Mouse (Mus musculus): Measurements from ENCODE around the gene St6galnac3.

Gene St6galnac3

GRCm38 (mm10) chr3:153509643-153510042 lies 215.3 kb downstream of the St6galnac3 start:
- no peak for DNase-seq

GRCm38 (mm10) chr3:153509029-153509428 lies 215.9 kb downstream of the St6galnac3 start:
- DNase-seq, result no peak

- DNase-seq, result no peak
Observed at GRCm38 (mm10) chr3:153508592-153508991, 216.4 kb downstream of the St6galnac3 start.

GRCm38 (mm10) chr3:153507599-153507998 lies 217.4 kb downstream of the St6galnac3 start:
- DNase-seq, result no peak

- DNase-seq, result no peak
Observed at GRCm38 (mm10) chr3:153502488-153502887, 222.5 kb downstream of the St6galnac3 start.

- DNase-seq, result peak; percentile 68 to 77
Observed at GRCm38 (mm10) chr3:153501333-153501877, 223.6 kb downstream of the St6galnac3 start.

GRCm38 (mm10) chr3:153492986-153493385 lies 232.0 kb downstream of the St6galnac3 start:
- DNase-seq, result peak; percentile 47 to 81

- peak in 1 of 2 experiments; percentile 42 for DNase-seq
Observed at GRCm38 (mm10) chr3:153489718-153490117, 235.3 kb downstream of the St6galnac3 start.

GRCm38 (mm10) chr3:153488931-153489330 lies 236.0 kb downstream of the St6galnac3 start:
- no peak for DNase-seq

GRCm38 (mm10) chr3:153485176-153485575 lies 239.8 kb downstream of the St6galnac3 start:
- DNase-seq, result no peak

GRCm38 (mm10) chr3:153484701-153485100 lies 240.3 kb downstream of the St6galnac3 start:
- DNase-seq, result peak; percentile 37 to 60

GRCm38 (mm10) chr3:153483691-153484090 lies 241.3 kb downstream of the St6galnac3 start:
- DNase-seq, result no peak

- DNase-seq, result peak in 1 of 2 experiments; percentile 40
Observed at GRCm38 (mm10) chr3:153482098-153482497, 242.9 kb downstream of the St6galnac3 start.

GRCm38 (mm10) chr3:153481012-153481411 lies 244.0 kb downstream of the St6galnac3 start:
- DNase-seq, result no peak

- no peak for DNase-seq
Observed at GRCm38 (mm10) chr3:153480636-153481006, 244.4 kb downstream of the St6galnac3 start.

- no peak for DNase-seq
Observed at GRCm38 (mm10) chr3:153480005-153480635, 244.9 kb downstream of the St6galnac3 start.

- no peak for DNase-seq
Observed at GRCm38 (mm10) chr3:153475919-153476318, 249.1 kb downstream of the St6galnac3 start.

- DNase-seq, result no peak
Observed at GRCm38 (mm10) chr3:153475461-153475860, 249.5 kb downstream of the St6galnac3 start.

GRCm38 (mm10) chr3:153472583-153473471 lies 252.1 kb downstream of the St6galnac3 start:
- DNase-seq, result no peak

GRCm38 (mm10) chr3:153463849-153464248 lies 261.1 kb downstream of the St6galnac3 start:
- DNase-seq, result peak in 1 of 2 experiments; percentile 20

- DNase-seq, result peak in 1 of 2 experiments; percentile 32
Observed at GRCm38 (mm10) chr3:153460173-153460572, 264.8 kb downstream of the St6galnac3 start.

GRCm38 (mm10) chr3:153458593-153458992 lies 266.4 kb downstream of the St6galnac3 start:
- DNase-seq, result no peak

GRCm38 (mm10) chr3:153457701-153458100 lies 267.3 kb downstream of the St6galnac3 start:
- DNase-seq, result no peak

GRCm38 (mm10) chr3:153457203-153457602 lies 267.8 kb downstream of the St6galnac3 start:
- peak; percentile 26 to 42 for DNase-seq

Measured in lung, postnatal 4 days (tissue).